Mouse (Mus musculus): ENCODE measurements around the gene Limd1. TPM values are rescaled to one million over a fixed set of nuclear protein-coding genes. Genes with fewer than 3 reads are reported as not detected.
A peak's percentile ranks its signal among the peaks of the same experiment; 100 is the strongest.
"Not testable (repeated sequence)": the region's sequence is repeated elsewhere in the genome, so short reads cannot be mapped to it uniquely, and the experiment has no call there.

Limd1 gene
- polyA plus RNA-seq (2016; fragmentation: Nextera tagmentation; extraction: Ambion mirVana), result 52.1 and 60.8 TPM in 2 replicates

GRCm38 (mm10) chr9:123478586-123479195, at the start of gene Limd1:
Gene Limd1 (plus strand): TSS chr9:123478706.
- Histone ChIP-seq H3K36me3 (replicated peaks) (peaks cover 42% of the 10 kb centered on the region), H3K27me3 (replicated peaks; ENCODE audit: low read depth, poor library complexity, severe bottlenecking) (no peaks in the 10 kb centered on the region), H3K4me1 (peaks cover 59% of the 10 kb centered on the region), H3K27ac (replicated peaks) (peak within 1 kb of the TSS; percentile 88), H3K4me3 (peak within 1 kb of the TSS; percentile 75), H3K9me3 (no peaks in the 10 kb centered on the region)
- DNase-seq (ENCODE audit: low spot score), result peak; percentile 86
- WGBS, result 2% methylated on average over 55 of the region's 57 CpGs

GRCm38 (mm10) chr9:123429863-123430262, 48.6 kb upstream of the Limd1 start:
- 86% methylated on average over 4 of the region's 4 CpGs for WGBS

GRCm38 (mm10) chr9:123430973-123431372, 47.5 kb upstream of the Limd1 start:
- Histone ChIP-seq H3K27ac (replicated peaks) (no peak overlapping the region), H3K4me1 (no peaks in the 10 kb centered on the region), H3K9me3 (no peaks in the 10 kb centered on the region), H3K4me3 (no peak overlapping the region), H3K27me3 (replicated peaks; ENCODE audit: low read depth, poor library complexity, severe bottlenecking) (no peaks in the 10 kb centered on the region), H3K36me3 (replicated peaks) (peaks cover 9% of the 10 kb centered on the region)
- DNase-seq (ENCODE audit: low spot score), result no peak

More at GRCm38 (mm10) chr9:123429863-123430262, 48.6 kb upstream of the Limd1 start:
- peaks cover 7% of the 10 kb centered on the region; the same call in 1 of the 2 replicates for H3K36me3 ChIP-seq (replicated peaks)
- no peak for DNase-seq (ENCODE audit: low spot score)
- no peaks in the 10 kb centered on the region for H3K27me3 ChIP-seq (replicated peaks; ENCODE audit: low read depth, poor library complexity, severe bottlenecking)
- H3K27ac ChIP-seq (replicated peaks), result no peak overlapping the region
- no peak overlapping the region for H3K4me3 ChIP-seq
- H3K4me1 ChIP-seq, result no peaks in the 10 kb centered on the region
- H3K9me3 ChIP-seq, result no peaks in the 10 kb centered on the region

GRCm38 (mm10) chr9:123438223-123438622, 40.3 kb upstream of the Limd1 start:
- 89% methylated on average over 2 of the region's 2 CpGs for WGBS
- Histone ChIP-seq H3K4me1 (no peaks in the 10 kb centered on the region), H3K4me3 (no peak overlapping the region), H3K27ac (replicated peaks) (no peak overlapping the region), H3K9me3 (no peaks in the 10 kb centered on the region), H3K27me3 (replicated peaks; ENCODE audit: low read depth, poor library complexity, severe bottlenecking) (no peaks in the 10 kb centered on the region), H3K36me3 (replicated peaks) (peaks cover 45% of the 10 kb centered on the region)
- no peak for DNase-seq (ENCODE audit: low spot score)

GRCm38 (mm10) chr9:123440230-123441058, 38.1 kb upstream of the Limd1 start:
- no peaks in the 10 kb centered on the region for H3K9me3 ChIP-seq
- H3K4me3 ChIP-seq, result no peak overlapping the region
- 70% methylated on average over 5 of the region's 5 CpGs for WGBS
- H3K27me3 ChIP-seq (replicated peaks; ENCODE audit: low read depth, poor library complexity, severe bottlenecking), result no peaks in the 10 kb centered on the region
- peaks cover 41% of the 10 kb centered on the region for H3K36me3 ChIP-seq (replicated peaks)
- no peak overlapping the region for H3K27ac ChIP-seq (replicated peaks)
- H3K4me1 ChIP-seq, result no peaks in the 10 kb centered on the region
- no peak for DNase-seq (ENCODE audit: low spot score)

GRCm38 (mm10) chr9:123447101-123447500, 31.4 kb upstream of the Limd1 start:
- H3K9me3 ChIP-seq; H3K4me1 ChIP-seq; H3K27me3 ChIP-seq (replicated peaks; ENCODE audit: low read depth, poor library complexity, severe bottlenecking); H3K4me3 ChIP-seq; H3K36me3 ChIP-seq (replicated peaks); DNase-seq (ENCODE audit: low spot score); H3K27ac ChIP-seq (replicated peaks): not testable (repeated sequence)
- WGBS, result 96% methylated on average over 3 of the region's 3 CpGs

- H3K36me3 ChIP-seq (replicated peaks), result peaks cover 9% of the 10 kb centered on the region
- H3K27ac ChIP-seq (replicated peaks), result no peak overlapping the region
- no peaks in the 10 kb centered on the region for H3K9me3 ChIP-seq
- H3K4me1 ChIP-seq, result no peaks in the 10 kb centered on the region
- H3K27me3 ChIP-seq (replicated peaks; ENCODE audit: low read depth, poor library complexity, severe bottlenecking), result no peaks in the 10 kb centered on the region
- no peak overlapping the region for H3K4me3 ChIP-seq
- DNase-seq (ENCODE audit: low spot score), result no peak
Measured at GRCm38 (mm10) chr9:123448594-123448993, 29.9 kb upstream of the Limd1 start.

GRCm38 (mm10) chr9:123450174-123450573, 28.3 kb upstream of the Limd1 start:
- Histone ChIP-seq H3K27ac (replicated peaks) (no peak overlapping the region), H3K9me3 (no peaks in the 10 kb centered on the region), H3K4me3 (no peak overlapping the region), H3K36me3 (replicated peaks) (peaks cover 19% of the 10 kb centered on the region), H3K4me1 (no peaks in the 10 kb centered on the region), H3K27me3 (replicated peaks; ENCODE audit: low read depth, poor library complexity, severe bottlenecking) (no peaks in the 10 kb centered on the region)
- peak; percentile 52 for DNase-seq (ENCODE audit: low spot score)
- 39% methylated on average over 2 of the region's 2 CpGs for WGBS

GRCm38 (mm10) chr9:123451772-123452171, 26.7 kb upstream of the Limd1 start:
- Histone ChIP-seq H3K4me1 (peaks cover 8% of the 10 kb centered on the region), H3K4me3 (no peak overlapping the region), H3K27me3 (replicated peaks; ENCODE audit: low read depth, poor library complexity, severe bottlenecking) (no peaks in the 10 kb centered on the region), H3K36me3 (replicated peaks) (peaks cover 23% of the 10 kb centered on the region), H3K9me3 (no peaks in the 10 kb centered on the region), H3K27ac (replicated peaks) (no peak overlapping the region)
- WGBS, result 82% methylated on average over 3 of the region's 3 CpGs
- DNase-seq (ENCODE audit: low spot score), result no peak

- Histone ChIP-seq H3K36me3 (replicated peaks) (peaks cover 40% of the 10 kb centered on the region), H3K27ac (replicated peaks) (0 out of 2 replicates have a peak overlapping the region, but pooled peaks have one; percentile 5)
Measured at GRCm38 (mm10) chr9:123456634-123457602, 21.6 kb upstream of the Limd1 start.

GRCm38 (mm10) chr9:123457603-123458002, 20.9 kb upstream of the Limd1 start:
- 74% methylated on average over 2 of the region's 2 CpGs for WGBS
- Histone ChIP-seq H3K36me3 (replicated peaks) (peaks cover 40% of the 10 kb centered on the region), H3K9me3 (peaks cover 3% of the 10 kb centered on the region), H3K4me1 (peaks cover 12% of the 10 kb centered on the region), H3K4me3 (no peak overlapping the region), H3K27me3 (replicated peaks; ENCODE audit: low read depth, poor library complexity, severe bottlenecking) (peaks cover 4% of the 10 kb centered on the region), H3K27ac (replicated peaks) (no peak overlapping the region)
- peak; percentile 28 for DNase-seq (ENCODE audit: low spot score)

More at GRCm38 (mm10) chr9:123456634-123457602, 21.6 kb upstream of the Limd1 start:
- 58% methylated on average over 9 of the region's 9 CpGs for WGBS
- Histone ChIP-seq H3K27me3 (replicated peaks; ENCODE audit: low read depth, poor library complexity, severe bottlenecking) (peaks cover 3% of the 10 kb centered on the region), H3K4me3 (no peak overlapping the region), H3K4me1 (peaks cover 12% of the 10 kb centered on the region), H3K9me3 (peaks cover 3% of the 10 kb centered on the region)
- DNase-seq (ENCODE audit: low spot score), result no peak

- no peaks in the 10 kb centered on the region for H3K27me3 ChIP-seq (replicated peaks; ENCODE audit: low read depth, poor library complexity, severe bottlenecking)
- H3K4me1 ChIP-seq, result no peaks in the 10 kb centered on the region
- H3K27ac ChIP-seq (replicated peaks), result no peak overlapping the region
- WGBS, result 76% methylated on average over 4 of the region's 4 CpGs
- DNase-seq (ENCODE audit: low spot score), result no peak
- H3K36me3 ChIP-seq (replicated peaks), result 0 out of 2 replicates have a peak, but pooled peaks cover 13% of the 10 kb centered on the region
- H3K4me3 ChIP-seq, result no peak overlapping the region
- H3K9me3 ChIP-seq, result no peaks in the 10 kb centered on the region
Measured at GRCm38 (mm10) chr9:123467141-123467620, 11.3 kb upstream of the Limd1 start.

Measured in embryonic facial prominence, embryonic 10.5 days (tissue).